Mouse (Mus musculus) stomach, embryonic 16.5 days (tissue): ENCODE data around the gene Utp20. TPM values are rescaled to one million over a fixed set of nuclear protein-coding genes. Genes with fewer than 3 reads are reported as not detected.
A peak's percentile ranks its signal among the peaks of the same experiment; 100 is the strongest.
"Not testable (repeated sequence)": the region's sequence is repeated elsewhere in the genome, so short reads cannot be mapped to it uniquely, and the experiment has no call there.

Experiments
- ATAC-seq: fragments of 200-750 bp; cut with Nextera tagmentation; 2 replicates; pipeline ENCODE4 v1.8.0; 2017; ENCODE audit warnings: moderate number of reproducible peaks, moderate TSS enrichment; ENCODE audit not compliant: insufficient read depth, low FRiP score
- H3K27ac ChIP-seq: fragments of 300-500 bp; sonication (generic); 2 replicates; pipeline ENCODE4 v1.5.1; 2014; ENCODE audit warnings: low read length
- H3K27me3 ChIP-seq: fragments of 300-500 bp; sonication (generic); 2 replicates; pipeline ENCODE4 v1.6.1; 2014; ENCODE audit warnings: low read length, control low read depth, mixed read lengths; ENCODE audit not compliant: control insufficient read depth, insufficient read depth
- H3K36me3 ChIP-seq: fragments of 300-500 bp; sonication (generic); 2 replicates; pipeline ENCODE4 v1.6.1; 2014; ENCODE audit warnings: low read length; ENCODE audit not compliant: control insufficient read depth, insufficient read depth
- H3K4me1 ChIP-seq: fragments of 300-500 bp; sonication (generic); 2 replicates; pipeline ENCODE4 v1.6.1; 2014; ENCODE audit warnings: low read length, control low read depth, mixed read lengths; ENCODE audit not compliant: control insufficient read depth, insufficient read depth
- H3K4me2 ChIP-seq: fragments of 300-500 bp; sonication (generic); 2 replicates; pipeline ENCODE4 v1.6.1; 2014; ENCODE audit warnings: low read depth, low read length, mixed read lengths
- H3K4me3 ChIP-seq: fragments of 300-500 bp; sonication (generic); replicated peaks from 2 replicates; pipeline ENCODE4 v1.5.1; 2014; ENCODE audit warnings: mild to moderate bottlenecking, low read length
- H3K9ac ChIP-seq: fragments of 300-500 bp; sonication (generic); 2 replicates; pipeline ENCODE4 v1.6.1; 2014; ENCODE audit warnings: low read length
- H3K9me3 ChIP-seq: fragments of 300-500 bp; sonication (generic); replicated peaks from 2 replicates; pipeline ENCODE4 v1.6.1; 2016; ENCODE audit warnings: low read length, control low read depth; ENCODE audit not compliant: control insufficient read depth
- WGBS: fragments of 180-500 bp; shearing (Covaris S2); extraction: QIAGEN DNeasy Blood & Tissue Kit; methylation state at CpG from one replicate; pipeline ENCODE4 v1.1.7; 2014; 5-methylcytosine and 5-hydroxymethylcytosine counted together
- polyA plus RNA-seq: library from polyadenylated mRNA; unstranded; fragments of >200 nt; fragmentation: Nextera tagmentation; extraction: Ambion mirVana; gene quantifications from 2 replicates; pipeline ENCODE4 v1.2.1, GENCODE M21; 2015

The Utp20 gene
- polyA plus RNA-seq, 1 experiment from 2014 or later: 13.4 TPM

DNA sequence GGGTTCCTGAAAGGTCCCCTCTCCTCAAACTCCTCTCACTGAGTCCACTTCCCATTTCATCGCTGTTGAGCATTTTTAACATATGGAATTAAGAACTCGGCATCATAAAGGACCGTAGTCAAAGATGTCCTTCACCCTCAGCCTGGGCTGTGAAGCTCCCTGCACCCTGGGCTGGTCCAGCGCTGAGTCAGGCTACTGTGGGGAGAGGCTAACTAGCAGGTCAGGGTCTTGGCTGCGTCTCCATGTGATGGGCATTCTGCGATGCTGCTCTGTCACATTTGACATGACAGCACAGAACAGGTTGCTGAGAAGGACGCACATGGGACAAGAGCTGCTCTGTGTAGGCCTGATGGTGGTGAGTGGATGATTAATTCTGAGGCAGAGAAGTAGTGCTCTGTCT lies 56.9 kb downstream of the Utp20 start:
- Histone ChIP-seq H3K9ac (no peak overlapping the region), H3K4me2 (no peak overlapping the region), H3K36me3 (peaks cover 17% of the 10 kb centered on the region), H3K4me1 (no peaks in the 10 kb centered on the region), H3K27me3 (no peaks in the 10 kb centered on the region), H3K9me3 (no peaks in the 10 kb centered on the region), H3K27ac (no peak overlapping the region), H3K4me3 (no peak overlapping the region)
- WGBS: 90% methylated on average over 7 of the region's 7 CpGs
- no peak for ATAC-seq

DNA sequence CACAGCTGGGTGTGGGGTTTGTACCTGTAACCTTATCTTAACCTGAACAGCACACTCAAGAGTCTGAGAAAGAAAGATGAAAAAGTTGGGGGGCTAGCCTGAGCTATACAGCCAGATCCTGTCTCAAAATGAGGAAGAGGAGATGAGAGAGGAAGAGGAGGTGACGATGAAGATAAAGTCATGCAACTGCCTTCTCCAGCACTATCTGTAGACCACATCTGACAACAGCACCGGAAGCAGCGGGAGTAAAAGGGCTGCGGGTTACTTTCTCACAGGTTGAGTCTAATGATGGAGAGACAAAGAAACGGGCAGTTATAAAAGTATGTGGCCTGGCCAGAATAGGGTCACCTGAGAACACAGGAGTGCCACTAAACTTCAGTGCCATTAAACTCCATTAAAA lies 57.6 kb downstream of the Utp20 start:
- no peaks in the 10 kb centered on the region for H3K9me3 ChIP-seq
- no peaks in the 10 kb centered on the region for H3K27me3 ChIP-seq
- H3K9ac ChIP-seq: no peak overlapping the region
- H3K4me2 ChIP-seq: no peak overlapping the region
- H3K27ac ChIP-seq: no peak overlapping the region
- H3K4me3 ChIP-seq: no peak overlapping the region
- H3K4me1 ChIP-seq: no peaks in the 10 kb centered on the region
- 93% methylated on average over 5 of the region's 5 CpGs for WGBS
- H3K36me3 ChIP-seq: peaks cover 17% of the 10 kb centered on the region
- no peak for ATAC-seq

DNA sequence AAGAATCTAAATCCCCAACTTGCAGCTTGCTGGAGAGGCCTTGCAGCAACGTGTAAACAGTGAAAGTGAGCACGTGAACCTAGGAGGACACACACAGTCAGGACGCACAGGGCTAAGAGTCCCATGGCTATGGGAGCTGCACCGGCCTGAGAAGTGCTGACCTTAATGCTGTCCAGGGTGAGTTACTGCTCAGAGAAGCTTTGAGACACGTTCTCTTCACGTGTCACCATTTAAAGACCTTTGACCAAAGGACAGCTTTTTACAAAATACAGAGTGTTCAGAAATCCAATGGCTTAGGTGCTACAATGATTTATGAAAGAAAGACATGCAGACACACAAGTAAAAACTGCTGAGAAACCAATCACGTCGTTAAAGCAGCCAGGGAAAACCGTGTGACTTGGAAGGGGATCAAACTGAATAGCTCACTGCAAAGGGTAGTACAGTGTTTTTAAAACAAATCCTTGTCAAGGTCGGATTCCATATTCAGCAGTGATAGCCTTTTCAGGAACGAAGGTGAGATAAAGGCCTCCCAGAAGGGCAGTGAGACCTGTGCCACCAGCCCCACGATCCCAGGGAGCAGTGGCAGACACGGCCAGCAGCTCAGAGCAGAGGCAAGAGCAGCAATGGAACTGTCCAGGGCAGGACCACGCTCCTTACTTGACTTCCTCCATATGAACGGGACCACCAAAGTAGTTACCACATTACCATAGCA lies 61.0 kb downstream of the Utp20 start:
- no peaks in the 10 kb centered on the region for H3K4me1 ChIP-seq
- no peak overlapping the region for H3K4me3 ChIP-seq
- 83% methylated on average over 15 of the region's 15 CpGs for WGBS
- peaks cover 15% of the 10 kb centered on the region for H3K36me3 ChIP-seq
- no peak overlapping the region for H3K27ac ChIP-seq
- H3K9me3 ChIP-seq: no peaks in the 10 kb centered on the region
- H3K27me3 ChIP-seq: no peaks in the 10 kb centered on the region
- H3K4me2 ChIP-seq: no peak overlapping the region
- ATAC-seq: no peak
- H3K9ac ChIP-seq: no peak overlapping the region

DNA sequence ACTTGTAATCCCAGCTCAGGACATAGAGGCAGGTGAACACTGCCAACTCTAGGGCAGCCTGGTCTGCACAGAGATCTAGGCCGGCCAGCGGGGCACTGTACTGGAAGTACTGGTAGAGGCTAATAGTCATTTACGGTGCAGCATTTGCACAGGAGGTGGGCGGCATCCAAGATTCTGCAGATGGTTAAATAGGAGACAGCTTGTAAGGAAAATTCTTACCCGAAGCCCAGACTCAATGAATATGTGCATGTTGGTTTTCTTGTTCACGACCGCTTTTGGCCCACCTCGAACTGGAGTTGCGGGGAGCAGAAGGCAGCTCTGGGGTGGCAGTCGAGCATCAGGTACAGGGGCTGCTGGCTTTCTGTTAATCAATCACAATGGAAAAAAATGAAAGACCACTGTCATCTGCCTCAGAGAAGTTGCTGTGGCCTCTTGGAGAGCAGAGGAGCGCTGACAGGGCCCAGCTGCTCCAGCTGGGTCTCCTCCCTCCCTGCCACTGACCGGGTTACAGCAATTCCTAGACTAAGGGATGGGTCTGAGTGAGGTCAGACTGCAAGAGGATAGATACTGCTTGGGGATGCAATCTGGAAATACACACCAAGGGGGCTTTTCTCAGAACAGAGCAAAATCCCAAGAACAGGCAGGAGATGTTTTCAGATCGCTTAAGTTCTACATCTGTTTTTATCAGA lies 64.9 kb downstream of the Utp20 start:
- Histone ChIP-seq H3K36me3 (peaks cover 18% of the 10 kb centered on the region), H3K27ac (no peak overlapping the region), H3K27me3 (no peaks in the 10 kb centered on the region), H3K4me3 (no peak overlapping the region), H3K9me3 (no peaks in the 10 kb centered on the region), H3K4me1 (no peaks in the 10 kb centered on the region), H3K4me2 (no peak overlapping the region), H3K9ac (no peak overlapping the region)
- WGBS: 84% methylated on average over 13 of the region's 13 CpGs
- ATAC-seq: no peak

DNA sequence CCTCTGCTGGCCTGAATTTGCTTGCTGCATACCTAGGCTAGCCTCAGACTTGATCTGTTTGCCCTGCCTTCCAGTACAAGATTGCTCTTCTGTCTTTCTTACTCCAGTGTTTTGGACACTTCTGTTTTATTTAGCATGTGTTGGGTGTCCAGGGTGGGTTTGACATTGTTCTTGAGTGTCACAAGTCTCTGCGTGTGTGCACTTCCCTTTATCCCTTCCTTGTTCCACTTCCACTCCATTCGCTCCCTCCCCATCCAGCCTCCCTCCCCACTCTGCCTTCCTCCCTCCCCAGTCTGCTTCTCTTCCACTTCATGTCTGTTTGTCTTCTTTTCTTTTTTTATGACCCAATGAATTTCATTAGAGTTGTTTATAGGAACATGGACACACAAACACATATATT lies 85.2 kb downstream of the Utp20 start:
- H3K4me2 ChIP-seq: no peak overlapping the region
- no peak overlapping the region for H3K27ac ChIP-seq
- H3K4me1 ChIP-seq: no peaks in the 10 kb centered on the region
- H3K36me3 ChIP-seq: peaks cover 30% of the 10 kb centered on the region
- 86% methylated on average over 2 of the region's 2 CpGs for WGBS
- no peaks in the 10 kb centered on the region for H3K9me3 ChIP-seq
- no peak for ATAC-seq
- H3K4me3 ChIP-seq: no peak overlapping the region
- no peak overlapping the region for H3K9ac ChIP-seq
- H3K27me3 ChIP-seq: no peaks in the 10 kb centered on the region

DNA sequence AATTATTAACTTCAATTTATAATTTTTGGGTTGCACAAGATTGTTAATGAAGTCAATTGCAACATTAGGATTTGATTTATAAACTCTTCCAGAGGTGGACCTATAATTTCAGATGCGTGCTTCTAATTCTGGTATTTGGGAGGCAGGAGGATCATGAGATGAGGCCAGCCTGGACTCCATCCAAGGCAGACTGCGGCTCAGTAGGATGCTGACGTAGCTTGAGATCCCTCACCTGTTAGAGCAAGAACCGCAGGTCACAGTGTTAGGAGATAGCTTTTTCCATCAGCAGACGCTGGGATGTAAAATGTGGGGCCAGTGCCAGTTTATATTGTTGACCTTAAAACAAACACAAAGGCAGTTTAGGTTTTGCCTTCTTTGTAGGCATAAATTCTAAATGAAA lies 85.8 kb downstream of the Utp20 start:
- no peaks in the 10 kb centered on the region for H3K4me1 ChIP-seq
- peaks cover 30% of the 10 kb centered on the region for H3K36me3 ChIP-seq

DNA sequence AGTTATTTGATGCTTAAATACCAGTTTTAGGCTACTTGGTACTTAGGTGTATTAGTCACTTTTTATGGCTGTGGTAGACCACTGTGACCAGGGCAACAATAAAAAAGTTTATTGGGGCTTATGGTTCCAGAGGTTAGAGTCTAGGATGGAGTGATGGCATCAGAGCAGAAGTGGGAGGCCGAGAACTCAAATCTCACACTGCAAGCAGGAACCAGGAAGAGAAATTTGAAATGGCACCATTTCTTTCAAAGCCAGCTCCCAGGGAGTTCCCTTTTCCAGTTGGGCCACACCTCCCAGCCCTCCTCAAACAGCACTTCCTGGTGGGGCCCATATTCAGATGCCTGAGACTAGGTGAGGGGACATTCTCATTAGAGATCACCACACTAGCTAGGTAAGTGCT lies 86.8 kb downstream of the Utp20 start:
- no peaks in the 10 kb centered on the region for H3K9me3 ChIP-seq
- H3K27me3 ChIP-seq: no peaks in the 10 kb centered on the region
- no peak overlapping the region for H3K4me3 ChIP-seq
- 83% methylated on average over 1 of the region's 1 CpGs for WGBS
- H3K36me3 ChIP-seq: peaks cover 30% of the 10 kb centered on the region
- no peak overlapping the region for H3K4me2 ChIP-seq
- no peak overlapping the region for H3K27ac ChIP-seq
- no peak for ATAC-seq
- no peaks in the 10 kb centered on the region for H3K4me1 ChIP-seq
- H3K9ac ChIP-seq: no peak overlapping the region

More for the DNA sequence above, 85.8 kb downstream of the Utp20 start:
- no peak overlapping the region for H3K4me3 ChIP-seq
- H3K9me3 ChIP-seq: no peaks in the 10 kb centered on the region
- H3K4me2 ChIP-seq: no peak overlapping the region
- ATAC-seq: no peak
- 59% methylated on average over 5 of the region's 5 CpGs for WGBS
- H3K27ac ChIP-seq: no peak overlapping the region
- no peak overlapping the region for H3K9ac ChIP-seq
- no peaks in the 10 kb centered on the region for H3K27me3 ChIP-seq

DNA sequence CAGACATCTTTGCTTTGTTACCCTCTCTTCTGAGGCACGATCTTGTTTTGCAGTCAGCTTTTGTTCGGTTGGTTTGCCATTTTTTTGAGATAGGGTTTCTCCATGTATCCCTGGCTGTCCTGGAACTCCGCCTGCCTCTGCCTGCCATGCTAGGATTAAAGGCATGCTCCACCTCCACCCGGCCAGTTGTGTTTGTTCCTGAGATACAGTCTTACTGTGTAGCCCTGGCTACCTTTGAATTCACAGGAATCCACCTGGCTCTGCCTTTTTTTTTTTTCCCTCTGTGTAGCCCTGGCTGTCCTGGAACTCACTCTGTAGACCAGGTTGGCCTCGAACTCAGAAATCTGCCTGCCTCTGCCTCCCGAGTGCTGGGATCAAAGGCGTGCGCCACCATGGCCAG lies 87.5 kb downstream of the Utp20 start:
- not testable (repeated sequence) for ATAC-seq, H3K27ac ChIP-seq, H3K27me3 ChIP-seq, H3K4me1 ChIP-seq, H3K9ac ChIP-seq, H3K4me3 ChIP-seq, H3K4me2 ChIP-seq, H3K9me3 ChIP-seq
- 95% methylated on average over 8 of the region's 8 CpGs for WGBS
- H3K36me3 ChIP-seq: peaks cover 27% of the 10 kb centered on the region

DNA sequence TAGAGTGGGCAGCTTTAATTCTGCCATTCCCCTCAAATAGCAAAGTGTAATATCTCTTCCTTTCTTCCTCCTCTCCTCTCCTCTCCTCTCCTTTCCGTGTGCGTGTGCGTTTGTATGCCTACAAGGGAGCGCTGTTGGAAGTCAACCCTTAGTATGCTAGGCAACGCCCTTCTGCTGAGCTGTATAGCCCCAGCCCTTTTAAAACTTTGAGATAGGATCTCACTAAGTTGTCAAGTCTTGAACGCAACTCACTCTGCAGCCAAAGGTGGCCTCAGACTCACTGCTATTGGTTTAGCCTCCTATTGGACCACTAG lies 94.3 kb downstream of the Utp20 start:
- no peak for ATAC-seq
- Histone ChIP-seq H3K36me3 (0 out of 2 replicates have a peak, but pooled peaks cover 1% of the 10 kb centered on the region), H3K4me1 (peaks cover 13% of the 10 kb centered on the region), H3K9me3 (no peaks in the 10 kb centered on the region), H3K27ac (no peak overlapping the region), H3K9ac (peak overlapping the region; percentile 99), H3K4me2 (peak overlapping the region; percentile 86), H3K27me3 (no peaks in the 10 kb centered on the region), H3K4me3 (peak overlapping the region; percentile 99)
- WGBS: 12% methylated on average over 6 of the region's 6 CpGs
